15 mouse cellular contexts compared by ENCODE assay signal in genomic region chr1:133204985-133205384, GRCm38 (mm10). TPM values are rescaled to one million over a fixed set of nuclear protein-coding genes. Genes with fewer than 3 reads are reported as not detected.
DNase-seq lines count a peak whose midpoint lies in the region; ATAC-seq and TF ChIP-seq lines count a peak whose summit lies in the region.
"Had no signal": no experiment of that assay in that cellular context is flagged by ENCODE, and none has a peak within 500 bp of the region (broad histone marks: within the 10 kb centered on the region; RNA-seq: fewer than 3 reads in every experiment).

No protein-coding gene starts in this region.

- no peak for TF ChIP-seq POLR2A in cerebellum, adult 2 months (IDR thresholded peaks at IDR 0.05; ENCODE audit: borderline replicate concordance, insufficient read depth, low read length)

- no peak for TF ChIP-seq CTCF in E14TG2a.4 (conservative IDR thresholded peaks at IDR 0.05; ENCODE audit: low read length)
- TF ChIP-seq CTCF in cerebellum, adult 2 months (IDR thresholded peaks at IDR 0.05; ENCODE audit: borderline replicate concordance, insufficient read depth, low read depth, low read length), result no peak

- no peak overlapping the region for H3K4me2 ChIP-seq in hindbrain, embryonic 14.5 days (replicated peaks)
- H3K4me2 ChIP-seq in intestine, embryonic 16.5 days (ENCODE audit: low read depth, low read length), result peak overlapping the region; percentile 19; the same call in 1 of the 2 replicates
- H3K4me2 ChIP-seq: embryonic facial prominence, embryonic 13.5 days had no signal

- no peak for DNase-seq in hindbrain, embryonic 10.5 days (ENCODE audit: low spot score)
- no peak for DNase-seq in hindbrain, embryonic 14.5 days (ENCODE audit: low spot score)
- peak; percentile 46 for DNase-seq in lung, postnatal 25 days (ENCODE audit: low spot score)
- DNase-seq in cerebellum, adult 2 months, result no peak
- no peak for DNase-seq in right cerebral cortex, postnatal 4 days
- DNase-seq in retina, postnatal 1 day, result no peak
- DNase-seq: B cell, adult 2 months; cerebellum, adult 11-12 months; heart, adult 2 months; heart, postnatal 14 days had no signal

- no peaks in the 10 kb centered on the region for H3K36me3 ChIP-seq in hindbrain, embryonic 10.5 days
- no peaks in the 10 kb centered on the region for H3K36me3 ChIP-seq in hindbrain, embryonic 14.5 days (replicated peaks; ENCODE audit: control insufficient read depth, insufficient read depth)
- no peaks in the 10 kb centered on the region for H3K36me3 ChIP-seq in E14TG2a.4 (ENCODE audit: insufficient read depth, low read length)
- H3K36me3 ChIP-seq in intestine, embryonic 16.5 days (ENCODE audit: control insufficient read depth, insufficient read depth, low read length), result no peaks in the 10 kb centered on the region
- H3K36me3 ChIP-seq: embryonic facial prominence, embryonic 13.5 days had no signal

- no peak for ATAC-seq in hindbrain, embryonic 14.5 days (ENCODE audit: low FRiP score)
- ATAC-seq in intestine, embryonic 16.5 days, result peak; percentile 69
- ATAC-seq: hindbrain, embryonic 16.5 days had no signal

- H3K9me3 ChIP-seq in hindbrain, embryonic 10.5 days, result no peaks in the 10 kb centered on the region
- H3K9me3 ChIP-seq in hindbrain, embryonic 14.5 days (ENCODE audit: control insufficient read depth, low read length), result no peaks in the 10 kb centered on the region
- peaks cover 2% of the 10 kb centered on the region; the same call in 1 of the 2 replicates for H3K9me3 ChIP-seq in E14TG2a.4 (ENCODE audit: low read length)
- H3K9me3 ChIP-seq in intestine, embryonic 16.5 days (ENCODE audit: control insufficient read depth, low read length), result no peaks in the 10 kb centered on the region
- H3K9me3 ChIP-seq: embryonic facial prominence, embryonic 13.5 days had no signal

- H3K27ac ChIP-seq in hindbrain, embryonic 10.5 days, result peak overlapping the region; percentile 64
- no peak overlapping the region for H3K27ac ChIP-seq in hindbrain, embryonic 14.5 days
- peak overlapping the region; percentile 57 for H3K27ac ChIP-seq in intestine, embryonic 16.5 days (ENCODE audit: low read length)
- no peak overlapping the region for H3K27ac ChIP-seq in cerebellum, adult 2 months (ENCODE audit: insufficient read depth, low read length)
- H3K27ac ChIP-seq: embryonic facial prominence, embryonic 13.5 days; heart, adult 2 months; liver, embryonic 14.5 days had no signal

- no peak overlapping the region for H3K4me3 ChIP-seq in hindbrain, embryonic 10.5 days
- no peak overlapping the region for H3K4me3 ChIP-seq in hindbrain, embryonic 14.5 days (replicated peaks; ENCODE audit: low read length)
- H3K4me3 ChIP-seq in E14TG2a.4 (replicated peaks; ENCODE audit: low read length), result peak overlapping the region; percentile 54
- H3K4me3 ChIP-seq in intestine, embryonic 16.5 days (ENCODE audit: low read length), result peak overlapping the region; percentile 14; the same call in 1 of the 2 replicates
- no peak overlapping the region for H3K4me3 ChIP-seq in cerebellum, adult 2 months (replicated peaks; ENCODE audit: insufficient read depth, low read depth, low read length)
- H3K4me3 ChIP-seq: embryonic facial prominence, embryonic 13.5 days; heart, adult 2 months had no signal

- H3K9ac ChIP-seq in hindbrain, embryonic 14.5 days, result no peak overlapping the region
- H3K9ac ChIP-seq in intestine, embryonic 16.5 days (ENCODE audit: low read depth, low read length), result peak overlapping the region; percentile 33; the same call in 1 of the 2 replicates
- H3K9ac ChIP-seq: embryonic facial prominence, embryonic 13.5 days; liver, embryonic 14.5 days had no signal

- 77% methylated on average over 10 of the region's 10 CpGs for WGBS in hindbrain, embryonic 10.5 days
- WGBS in hindbrain, embryonic 14.5 days, result 78% methylated on average over 10 of the region's 10 CpGs
- WGBS in intestine, embryonic 16.5 days, result 56% methylated on average over 10 of the region's 10 CpGs
- WGBS in cerebellum, adult 2 months, result 88% methylated on average over 10 of the region's 10 CpGs

- peaks cover 15% of the 10 kb centered on the region; the same call in 1 of the 2 replicates for H3K27me3 ChIP-seq in hindbrain, embryonic 10.5 days (ENCODE audit: insufficient read depth, poor library complexity, severe bottlenecking)
- no peaks in the 10 kb centered on the region for H3K27me3 ChIP-seq in hindbrain, embryonic 14.5 days (ENCODE audit: control insufficient read depth, insufficient read depth, low read length)
- H3K27me3 ChIP-seq in E14TG2a.4 (ENCODE audit: insufficient read depth, low read length), result peaks cover 18% of the 10 kb centered on the region
- H3K27me3 ChIP-seq in intestine, embryonic 16.5 days (replicated peaks; ENCODE audit: control insufficient read depth, insufficient read depth, low read length), result no peaks in the 10 kb centered on the region
- no peaks in the 10 kb centered on the region for H3K27me3 ChIP-seq in cerebellum, adult 2 months (ENCODE audit: control insufficient read depth, insufficient read depth, low read length)
- H3K27me3 ChIP-seq: embryonic facial prominence, embryonic 13.5 days had no signal

- peaks cover 62% of the 10 kb centered on the region for H3K4me1 ChIP-seq in hindbrain, embryonic 10.5 days (replicated peaks)
- peaks cover 36% of the 10 kb centered on the region for H3K4me1 ChIP-seq in hindbrain, embryonic 14.5 days (replicated peaks; ENCODE audit: control insufficient read depth, insufficient read depth, low read length)
- peaks cover 66% of the 10 kb centered on the region for H3K4me1 ChIP-seq in E14TG2a.4 (replicated peaks; ENCODE audit: low read depth, low read length)
- peaks cover 40% of the 10 kb centered on the region for H3K4me1 ChIP-seq in intestine, embryonic 16.5 days (ENCODE audit: control insufficient read depth, insufficient read depth, low read length)
- peaks cover 11% of the 10 kb centered on the region for H3K4me1 ChIP-seq in cerebellum, adult 2 months (ENCODE audit: control insufficient read depth, insufficient read depth, low read length)

RNA-seq across cellular contexts. Expression of gene Plekha6, which starts 41.0 kb away (rescaled TPM):
- polyA plus RNA-seq in hindbrain, embryonic 10.5 days (2016; fragmentation: Nextera tagmentation; extraction: Ambion mirVana), result 8.8 and 17.4 TPM in 2 replicates
- polyA plus RNA-seq in hindbrain, embryonic 14.5 days (2014; fragmentation: Nextera tagmentation; extraction: Ambion mirVana), result 21.4 and 22.2 TPM in 2 replicates
- polyA plus RNA-seq in intestine, embryonic 16.5 days (2015; fragmentation: Nextera tagmentation; extraction: Ambion mirVana), result 10.6 and 11.0 TPM in 2 replicates
- polyA plus RNA-seq in cerebellum, adult 2 months (2012; rRNA removed), result 73.7 and 77.2 TPM in 2 replicates

Comparison
In these comparisons a context has a peak if more than half of its experiments do, and no peak if none do; other contexts are left out.
1. H3K27ac ChIP-seq: peak in hindbrain, embryonic 10.5 days (single experiment) and intestine, embryonic 16.5 days (single experiment); none in hindbrain, embryonic 14.5 days (single experiment) and cerebellum, adult 2 months (single experiment).
2. H3K4me3 ChIP-seq: peak in E14TG2a.4 (single experiment) and intestine, embryonic 16.5 days (single experiment); none in hindbrain, embryonic 10.5 days (single experiment), hindbrain, embryonic 14.5 days (single experiment) and cerebellum, adult 2 months (single experiment).